21 mouse cellular contexts compared by ENCODE assay signal in the genomic region with DNA sequence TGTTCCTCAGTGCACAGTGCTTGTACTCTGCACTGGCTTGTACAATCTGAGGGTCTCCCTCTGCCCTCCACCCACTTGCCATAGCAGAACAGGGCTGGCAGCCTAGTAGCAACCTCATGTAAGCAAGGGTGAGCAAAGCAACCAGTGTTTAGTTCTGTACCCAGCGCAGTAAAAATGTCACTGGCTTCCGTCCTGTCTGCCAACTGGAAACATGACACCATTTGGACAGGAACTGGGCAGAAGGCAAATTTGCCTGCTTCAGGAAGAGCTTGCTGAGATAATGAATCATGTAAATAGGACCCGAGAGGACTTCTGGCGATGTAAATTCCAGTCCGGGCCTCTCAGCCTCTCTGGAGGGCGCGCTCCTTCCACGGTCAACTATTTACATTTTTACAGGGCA. TPM values are rescaled to one million over a fixed set of nuclear protein-coding genes. Genes with fewer than 3 reads are reported as not detected.
DNase-seq lines count a peak whose midpoint lies in the region; ATAC-seq and TF ChIP-seq lines count a peak whose summit lies in the region.
"Had no signal": no experiment of that assay in that cellular context is flagged by ENCODE, and none has a peak within 500 bp of the region (broad histone marks: within the 10 kb centered on the region; RNA-seq: fewer than 3 reads in every experiment).

No protein-coding gene starts in this region.

- no peaks in the 10 kb centered on the region for H3K79me2 ChIP-seq in CH12.LX (replicated peaks; ENCODE audit: control insufficient read depth, extremely low read depth, insufficient read depth, poor library complexity, severe bottlenecking)

- H3K9me3 ChIP-seq in liver, embryonic 12.5 days (replicated peaks), result no peaks in the 10 kb centered on the region
- peaks cover 7% of the 10 kb centered on the region for H3K9me3 ChIP-seq in CH12.LX (replicated peaks; ENCODE audit: low read length)
- H3K9me3 ChIP-seq: limb, embryonic 15.5 days; midbrain, embryonic 12.5 days had no signal

- no peaks in the 10 kb centered on the region for H3K36me3 ChIP-seq in liver, embryonic 12.5 days
- H3K36me3 ChIP-seq in CH12.LX (replicated peaks in 1 of 2; ENCODE audit: control insufficient read depth in 1 of 2, insufficient read depth in 1 of 2, low read length in 1 of 2), result no peaks in the 10 kb centered on the region
- H3K36me3 ChIP-seq: limb, embryonic 15.5 days; midbrain, embryonic 12.5 days had no signal

- intact Hi-C loops in gastrocnemius, postnatal 36 days (cut with DNase I), result loop anchor here (10.0 kb wide), 1 partner anchor 269 kb away; no protein-coding TSS in a partner anchor

- H3K27me3 ChIP-seq in liver, embryonic 12.5 days (replicated peaks), result peaks cover 74% of the 10 kb centered on the region
- peaks cover 81% of the 10 kb centered on the region for H3K27me3 ChIP-seq in CH12.LX (replicated peaks)

- WGBS in liver, embryonic 12.5 days (ENCODE audit: insufficient replicate concordance), result 65% methylated on average over 8 of the region's 8 CpGs

- dilution Hi-C loops in CH12.LX (cut with MboI; ENCODE audit: extremely low pct_ligation_motif_present, extremely low pct_unique_long_range_greater_than_20kb, low sequenced_read_pairs), result no loop called here

- no peak overlapping the region for H3K27ac ChIP-seq in liver, embryonic 12.5 days
- H3K27ac ChIP-seq in CH12.LX (ENCODE audit: insufficient read depth, low read depth), result no peak overlapping the region
- H3K27ac ChIP-seq: limb, embryonic 15.5 days; midbrain, embryonic 12.5 days had no signal

- no peak for TF ChIP-seq EP300 in CH12.LX (IDR thresholded peaks at IDR 0.05; ENCODE audit: low read length)

- peak; percentile 50 for DNase-seq in gastrocnemius, adult 18-20 months (ENCODE audit: low spot score)
- DNase-seq in gastrocnemius, postnatal 36 days, result no peak
- DNase-seq in liver, result peak; percentile 1
- DNase-seq in CH12.LX (ENCODE audit: extremely low read depth), result no peak
- peak; percentile 35 to 42 for DNase-seq in cerebellum, postnatal 14 days
- DNase-seq in urinary bladder, postnatal 4 days (ENCODE audit: low spot score in 2 of 2), result no peak
- DNase-seq: adrenal gland, postnatal 10 days; forebrain, postnatal 0 days; gastrocnemius, postnatal 25 days; kidney, adult 2 months; kidney, postnatal 4 days; lung, postnatal 14 days; right cerebral cortex, adult 18-20 months had no signal

- ATAC-seq in liver, embryonic 12.5 days, result no peak
- ATAC-seq: forebrain, postnatal 0 days; hindbrain, embryonic 16.5 days had no signal

- no peak for TF ChIP-seq RAD21 in CH12.LX (IDR thresholded peaks at IDR 0.05; ENCODE audit: low read depth, low read length)

- H3K4me2 ChIP-seq in liver, embryonic 12.5 days, result no peak overlapping the region
- H3K4me2 ChIP-seq in CH12.LX (ENCODE audit: insufficient read depth, low read depth, poor library complexity, severe bottlenecking), result no peak overlapping the region
- H3K4me2 ChIP-seq: limb, embryonic 15.5 days; midbrain, embryonic 12.5 days had no signal

- no peak overlapping the region for H3K4me3 ChIP-seq in liver, embryonic 12.5 days
- no peak overlapping the region for H3K4me3 ChIP-seq in CH12.LX (replicated peaks in 1 of 3; ENCODE audit: low read depth in 2 of 3, low read length in 2 of 3, poor library complexity in 1 of 3)
- H3K4me3 ChIP-seq: limb, embryonic 15.5 days; midbrain, embryonic 12.5 days had no signal

- H3K9ac ChIP-seq in liver, embryonic 12.5 days, result no peak overlapping the region
- no peak overlapping the region for H3K9ac ChIP-seq in CH12.LX (ENCODE audit: insufficient read depth, low read depth)
- H3K9ac ChIP-seq: forebrain, postnatal 0 days; limb, embryonic 15.5 days; midbrain, embryonic 12.5 days had no signal

- in situ Hi-C loops in CH12.LX (cut with MboI; ENCODE audit: low pct_ligation_motif_present, low pct_unique_long_range_greater_than_20kb, low sequenced_read_pairs), result loop anchor here (10.0 kb wide), 1 partner anchor 109 kb away; no protein-coding TSS in a partner anchor

- TF ChIP-seq POLR2A in CH12.LX (IDR thresholded peaks at IDR 0.05; ENCODE audit: low read depth, low read length), result 0 out of 2 replicates have a peak, but pooled peaks have one; percentile 2

- H3K4me1 ChIP-seq in liver, embryonic 12.5 days, result 0 out of 2 replicates have a peak, but pooled peaks cover 9% of the 10 kb centered on the region
- H3K4me1 ChIP-seq in CH12.LX (ENCODE audit: control insufficient read depth in 1 of 2, insufficient read depth in 2 of 2), result peaks cover 6 to 14% of the 10 kb centered on the region in 2 experiments; a peak in 3 of 4 replicates

- no peak for TF ChIP-seq CTCF in CH12.LX (conservative IDR thresholded peaks at IDR 0.05 in 1 of 2, IDR thresholded peaks at IDR 0.05 in 1 of 2; ENCODE audit: low read depth in 2 of 2, low read length in 2 of 2)

TF ChIP-seq in CH12.LX, 34 proteins besides CTCF, POLR2A, EP300 and RAD21:
- TF ChIP-seq TCF12 (IDR thresholded peaks at IDR 0.05; ENCODE audit: low read depth, low read length) (no peak), RCOR1 (conservative IDR thresholded peaks at IDR 0.05; ENCODE audit: low read depth, low read length) (no peak), PAX5 (IDR thresholded peaks at IDR 0.05; ENCODE audit: low read length) (no peak), SMC3 (IDR thresholded peaks at IDR 0.05; ENCODE audit: low read depth, low read length) (no peak), SIN3A (IDR thresholded peaks at IDR 0.05; ENCODE audit: low read length) (no peak), POLR2AphosphoS2 (IDR thresholded peaks at IDR 0.05; ENCODE audit: low read depth, low read length) (no peak), KAT2A (IDR thresholded peaks at IDR 0.05; ENCODE audit: insufficient replicate concordance, low read length) (no peak), E2F4 (IDR thresholded peaks at IDR 0.05; ENCODE audit: insufficient replicate concordance, low read depth, low read length) (no peak), MAZ (IDR thresholded peaks at IDR 0.05; ENCODE audit: low read depth, low read length) (no peak), UBTF (IDR thresholded peaks at IDR 0.05; ENCODE audit: low read depth, low read length) (no peak), MXI1 (IDR thresholded peaks at IDR 0.05; ENCODE audit: low read depth, low read length) (no peak), MAX (IDR thresholded peaks at IDR 0.05; ENCODE audit: low read length) (no peak), NELFE (IDR thresholded peaks at IDR 0.05; ENCODE audit: low read depth, low read length) (no peak), JUND (conservative IDR thresholded peaks at IDR 0.05; ENCODE audit: low read depth, low read length) (no peak), CHD2 (IDR thresholded peaks at IDR 0.05; ENCODE audit: low read length) (no peak), ZNF384 (IDR thresholded peaks at IDR 0.05; ENCODE audit: low read depth, low read length) (no peak), ZKSCAN1 (IDR thresholded peaks at IDR 0.05; ENCODE audit: borderline replicate concordance, low read depth, low read length) (no peak), IRF4 (IDR thresholded peaks at IDR 0.05; ENCODE audit: low read depth, low read length) (no peak), MAFK (IDR thresholded peaks at IDR 0.05; ENCODE audit: insufficient replicate concordance, low read length) (no peak), ZC3H11A (IDR thresholded peaks at IDR 0.05; ENCODE audit: low read depth, low read length) (no peak)

RNA-seq across cellular contexts. Expression of a gene that starts 3.6 kb away (rescaled TPM):
- total RNA-seq in gastrocnemius, adult 18-20 months (2021), result not detected
- not detected for total RNA-seq in gastrocnemius, postnatal 36 days (2021)
- not detected in 2 replicates for polyA plus RNA-seq in liver, embryonic 12.5 days (2016; fragmentation: Nextera tagmentation; extraction: Ambion mirVana)
- total RNA-seq in CH12.LX (2012; rRNA removed), result not detected in 2 replicates
- not detected in 2 replicates for total RNA-seq in CH12.LX (2014; rRNA removed)
- not detected in 2 replicates for polyA plus RNA-seq in CH12.LX (2012; ENCODE audit: insufficient read length, low read depth)
- total RNA-seq: gastrocnemius, postnatal 25 days; MEL had no signal
- polyA plus RNA-seq: kidney, adult 2 months; midbrain, embryonic 12.5 days had no signal

RNA-seq across cellular contexts. Expression of a gene that starts 7.0 kb away (rescaled TPM):
- total RNA-seq in gastrocnemius, adult 18-20 months (2021), result not detected
- total RNA-seq in gastrocnemius, postnatal 36 days (2021), result not detected
- polyA plus RNA-seq in liver, embryonic 12.5 days (2016; fragmentation: Nextera tagmentation; extraction: Ambion mirVana), result not detected in 2 replicates
- not detected in 2 replicates for total RNA-seq in CH12.LX (2012; rRNA removed)
- total RNA-seq in CH12.LX (2014; rRNA removed), result not detected in 2 replicates
- polyA plus RNA-seq in CH12.LX (2012; ENCODE audit: insufficient read length, low read depth), result not detected in 2 replicates
- total RNA-seq: adrenal gland, postnatal 10 days; forebrain, postnatal 0 days; gastrocnemius, postnatal 25 days; layer of hippocampus, postnatal 14 days; left cerebral cortex, postnatal 14 days; MEL had no signal
- polyA plus RNA-seq: forebrain, postnatal 0 days; heart, postnatal 0 days; hindbrain, embryonic 16.5 days; kidney, adult 2 months; limb, embryonic 15.5 days; midbrain, embryonic 12.5 days had no signal

RNA-seq across cellular contexts. Expression of a gene that starts 24.8 kb away (rescaled TPM):
- total RNA-seq in gastrocnemius, adult 18-20 months (2021), result not detected
- total RNA-seq in gastrocnemius, postnatal 36 days (2021), result not detected
- polyA plus RNA-seq in liver, embryonic 12.5 days (2016; fragmentation: Nextera tagmentation; extraction: Ambion mirVana), result not detected in 2 replicates
- total RNA-seq in CH12.LX (2012; rRNA removed) (not detected in 2 replicates), CH12.LX (2014; rRNA removed) (not detected in 2 replicates)
- not detected in 2 replicates for polyA plus RNA-seq in CH12.LX (2012; ENCODE audit: insufficient read length, low read depth)
- total RNA-seq: adrenal gland, postnatal 10 days; forebrain, postnatal 0 days; gastrocnemius, postnatal 25 days; layer of hippocampus, postnatal 14 days; MEL had no signal
- polyA plus RNA-seq: forebrain, postnatal 0 days; heart, postnatal 0 days; hindbrain, embryonic 16.5 days; kidney, adult 2 months; limb, embryonic 15.5 days; midbrain, embryonic 12.5 days had no signal

RNA-seq across cellular contexts. Expression of a gene that starts 52.0 kb away (rescaled TPM):
- 10 to 100 TPM; 39.2 to 42.6 TPM for total RNA-seq in gastrocnemius, adult 18-20 months (2021)
- total RNA-seq in gastrocnemius, postnatal 36 days (2021), result 10 to 100 TPM; 33.1 to 36.2 TPM
- polyA plus RNA-seq in liver, embryonic 12.5 days (2016; fragmentation: Nextera tagmentation; extraction: Ambion mirVana), result 54.4 and 55.2 TPM in 2 replicates
- total RNA-seq in CH12.LX (2012; rRNA removed) (93.7 and 109 TPM in 2 replicates), CH12.LX (2014; rRNA removed) (106 and 108 TPM in 2 replicates)
- 107 and 109 TPM in 2 replicates for polyA plus RNA-seq in CH12.LX (2012; ENCODE audit: insufficient read length, low read depth)

Comparison
In these comparisons a context has a peak if more than half of its experiments do, and no peak if none do; other contexts are left out.
1. DNase-seq: peak in gastrocnemius, adult 18-20 months (single experiment), liver (single experiment) and cerebellum, postnatal 14 days (2 of 2); none in gastrocnemius, postnatal 36 days (0 of 2), CH12.LX (single experiment) and urinary bladder, postnatal 4 days (0 of 2).